Mouse (Mus musculus): Measurements from ENCODE around the gene Hoxb2. TPM values are rescaled to one million over a fixed set of nuclear protein-coding genes. Genes with fewer than 3 reads are reported as not detected.

Hoxb2 gene
- polyA plus RNA-seq (2012; fragmentation: generic; extraction: Trizol), result not detected
- long read RNA-seq, experiment 1, result 0 reads
- long read RNA-seq, experiment 2, result 0 reads

DNA sequence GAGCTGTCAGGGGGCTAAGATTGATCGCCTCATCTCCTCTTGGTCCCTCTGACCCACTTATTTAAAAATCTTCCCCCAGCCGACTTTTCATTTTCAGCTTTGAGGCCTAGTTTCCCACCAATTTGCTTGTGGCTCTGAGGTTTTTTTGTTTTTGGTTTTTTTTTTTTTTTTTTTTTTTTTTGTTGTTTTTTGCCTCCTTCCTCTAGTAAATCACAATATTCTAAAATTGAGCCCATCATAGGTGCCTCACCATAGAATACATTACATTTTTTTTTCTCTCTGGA lies at the start of gene Hoxb2:
TSS of gene Hoxb2 (plus strand) at position 185 of the 284 bp plus-strand sequence.
- Histone ChIP-seq H3K36me3 (ENCODE audit: control insufficient read depth, insufficient read depth) (no peaks in the 10 kb centered on the region), H3K79me3 (ENCODE audit: low read depth) (no peaks in the 10 kb centered on the region), H3K4me3 (ENCODE audit: insufficient read depth, poor library complexity, severe bottlenecking) (no peak within 1 kb of the TSS), H3ac (ENCODE audit: control insufficient read depth, insufficient read length, low read depth) (no peak within 1 kb of the TSS), H3K27me3 (ENCODE audit: control insufficient read depth, insufficient read depth, insufficient read length) (peaks cover 76% of the 10 kb centered on the region), H3K79me2 (ENCODE audit: control insufficient read depth, insufficient read depth) (no peaks in the 10 kb centered on the region)
- TF ChIP-seq MAX (IDR thresholded peaks at IDR 0.05), result no peak
- TF ChIP-seq USF1 (IDR thresholded peaks at IDR 0.05; ENCODE audit: low read depth), result no peak
- TF ChIP-seq MYOG (IDR thresholded peaks at IDR 0.05; ENCODE audit: control insufficient read depth, extremely low read depth, insufficient read length), result no peak
- TF ChIP-seq CTCF (IDR thresholded peaks at IDR 0.05; ENCODE audit: control insufficient read depth, insufficient read depth, insufficient read length), result no peak
- TF ChIP-seq FOSL1 (IDR thresholded peaks at IDR 0.05; ENCODE audit: insufficient read depth, low read length, poor library complexity, severe bottlenecking), result no peak
- TF ChIP-seq MYOD1 (IDR thresholded peaks at IDR 0.05; ENCODE audit: control insufficient read depth, insufficient read length, low read depth), result no peak
- TF ChIP-seq CEBPB (IDR thresholded peaks at IDR 0.05; ENCODE audit: low read depth), result no peak

DNA sequence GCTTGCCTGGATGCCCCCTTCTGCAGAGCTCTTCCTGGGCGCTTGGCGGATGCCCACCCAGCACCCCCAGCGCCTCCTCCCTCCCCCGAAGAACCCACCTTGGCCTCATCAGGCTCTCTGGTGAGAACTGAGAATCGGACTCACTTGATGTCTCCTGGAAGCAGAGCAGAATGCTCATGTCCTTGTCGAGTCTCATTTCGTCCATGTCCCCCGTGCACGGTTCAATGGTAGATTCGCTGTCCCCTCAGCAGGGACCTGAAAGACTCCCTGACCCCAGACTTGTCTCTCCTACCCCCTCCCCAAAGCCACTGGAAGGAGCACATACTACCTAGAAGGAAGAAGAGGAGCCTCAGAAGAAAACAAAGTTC lies 49.3 kb upstream of the Hoxb2 start:
- H3K36me3 ChIP-seq (ENCODE audit: control insufficient read depth, insufficient read depth), result no peaks in the 10 kb centered on the region
- H3K4me3 ChIP-seq (ENCODE audit: insufficient read depth, poor library complexity, severe bottlenecking), result no peak overlapping the region
- no peak for TF ChIP-seq FOSL1 (IDR thresholded peaks at IDR 0.05; ENCODE audit: insufficient read depth, low read length, poor library complexity, severe bottlenecking)
- no peak for TF ChIP-seq MAX (IDR thresholded peaks at IDR 0.05)
- no peak for TF ChIP-seq MYOG (IDR thresholded peaks at IDR 0.05; ENCODE audit: control insufficient read depth, extremely low read depth, insufficient read length)
- no peak for TF ChIP-seq MYOD1 (IDR thresholded peaks at IDR 0.05; ENCODE audit: control insufficient read depth, insufficient read length, low read depth)
- TF ChIP-seq CTCF (IDR thresholded peaks at IDR 0.05; ENCODE audit: control insufficient read depth, insufficient read depth, insufficient read length), result no peak
- no peak for TF ChIP-seq USF1 (IDR thresholded peaks at IDR 0.05; ENCODE audit: low read depth)
- no peak for TF ChIP-seq CEBPB (IDR thresholded peaks at IDR 0.05; ENCODE audit: low read depth)
- peaks cover 91% of the 10 kb centered on the region for H3K27me3 ChIP-seq (ENCODE audit: control insufficient read depth, insufficient read depth, insufficient read length)
- no peaks in the 10 kb centered on the region for H3K79me3 ChIP-seq (ENCODE audit: low read depth)
- no peak overlapping the region for H3ac ChIP-seq (ENCODE audit: control insufficient read depth, insufficient read length, low read depth)
- H3K79me2 ChIP-seq (ENCODE audit: control insufficient read depth, insufficient read depth), result no peaks in the 10 kb centered on the region

DNA sequence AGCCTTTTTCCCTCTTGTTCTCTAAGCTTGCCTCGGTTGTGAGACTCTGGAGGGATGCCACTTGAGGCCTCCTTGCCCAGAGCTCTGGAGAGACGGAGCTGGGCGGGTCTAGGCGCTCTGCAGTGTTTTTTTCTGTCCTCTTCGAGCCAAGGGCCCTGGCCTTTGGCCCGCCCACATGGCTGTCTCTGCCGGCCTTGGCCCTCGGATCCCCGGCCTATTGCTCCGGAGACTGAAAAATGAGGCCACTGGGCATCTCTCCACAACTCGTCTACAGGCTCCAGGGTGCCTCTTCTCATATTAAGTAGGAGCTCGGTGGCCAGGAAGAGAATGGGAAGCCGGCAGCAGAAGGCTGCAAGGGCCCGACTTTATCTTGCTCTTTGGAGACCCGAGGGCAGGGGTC lies 48.5 kb upstream of the Hoxb2 start:
- peaks cover 90% of the 10 kb centered on the region for H3K27me3 ChIP-seq (ENCODE audit: control insufficient read depth, insufficient read depth, insufficient read length)
- H3K36me3 ChIP-seq (ENCODE audit: control insufficient read depth, insufficient read depth), result no peaks in the 10 kb centered on the region
- H3K4me3 ChIP-seq (ENCODE audit: insufficient read depth, poor library complexity, severe bottlenecking), result no peak overlapping the region
- H3ac ChIP-seq (ENCODE audit: control insufficient read depth, insufficient read length, low read depth), result no peak overlapping the region
- TF ChIP-seq CEBPB (IDR thresholded peaks at IDR 0.05; ENCODE audit: low read depth) (no peak), USF1 (IDR thresholded peaks at IDR 0.05; ENCODE audit: low read depth) (no peak), CTCF (IDR thresholded peaks at IDR 0.05; ENCODE audit: control insufficient read depth, insufficient read depth, insufficient read length) (no peak), MAX (IDR thresholded peaks at IDR 0.05) (no peak), MYOD1 (IDR thresholded peaks at IDR 0.05; ENCODE audit: control insufficient read depth, insufficient read length, low read depth) (no peak), FOSL1 (IDR thresholded peaks at IDR 0.05; ENCODE audit: insufficient read depth, low read length, poor library complexity, severe bottlenecking) (no peak), MYOG (IDR thresholded peaks at IDR 0.05; ENCODE audit: control insufficient read depth, extremely low read depth, insufficient read length) (no peak)
- H3K79me3 ChIP-seq (ENCODE audit: low read depth), result no peaks in the 10 kb centered on the region
- no peaks in the 10 kb centered on the region for H3K79me2 ChIP-seq (ENCODE audit: control insufficient read depth, insufficient read depth)

DNA sequence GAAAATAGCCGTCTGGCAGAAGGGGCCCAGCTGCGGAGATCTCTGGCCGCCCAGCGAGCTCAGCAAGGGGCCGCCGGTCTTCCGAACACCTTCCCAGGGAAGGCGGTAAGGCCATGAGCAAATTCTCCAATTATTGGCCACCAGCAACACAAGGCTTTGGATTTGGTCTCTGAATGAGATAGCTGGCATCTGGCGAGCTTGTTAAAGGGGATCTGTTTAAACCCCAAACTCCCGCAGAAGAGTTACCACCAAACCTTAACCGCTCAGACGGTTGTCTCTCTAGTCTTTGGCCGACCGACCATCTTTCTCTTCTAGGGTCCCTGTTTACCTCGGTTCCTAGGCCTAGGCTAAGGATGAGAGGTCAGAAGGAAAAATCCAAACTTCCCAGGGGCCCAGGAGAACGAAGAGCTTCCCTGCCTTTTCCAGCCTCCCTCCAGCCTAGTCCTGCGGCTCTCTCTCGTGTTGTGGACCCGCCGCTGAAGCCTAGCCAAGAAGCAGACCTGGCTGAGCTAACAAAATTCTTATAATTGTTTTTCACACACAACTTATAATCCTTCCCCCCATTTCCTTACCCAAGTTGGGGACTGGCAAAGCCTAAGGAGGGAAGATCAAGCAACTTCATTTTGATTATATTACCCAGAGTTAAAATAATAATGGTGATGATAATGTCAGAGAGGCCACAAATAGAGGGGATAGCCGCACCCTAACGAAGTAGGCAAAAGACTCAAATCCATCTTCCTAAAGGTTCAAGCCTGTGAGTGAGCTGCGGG lies 47.8 kb upstream of the Hoxb2 start:
- no peaks in the 10 kb centered on the region for H3K36me3 ChIP-seq (ENCODE audit: control insufficient read depth, insufficient read depth)
- no peak overlapping the region for H3ac ChIP-seq (ENCODE audit: control insufficient read depth, insufficient read length, low read depth)
- H3K4me3 ChIP-seq (ENCODE audit: insufficient read depth, poor library complexity, severe bottlenecking), result no peak overlapping the region
- peaks cover 89% of the 10 kb centered on the region for H3K27me3 ChIP-seq (ENCODE audit: control insufficient read depth, insufficient read depth, insufficient read length)
- H3K79me3 ChIP-seq (ENCODE audit: low read depth), result no peaks in the 10 kb centered on the region
- H3K79me2 ChIP-seq (ENCODE audit: control insufficient read depth, insufficient read depth), result no peaks in the 10 kb centered on the region
- no peak for TF ChIP-seq MYOD1 (IDR thresholded peaks at IDR 0.05; ENCODE audit: control insufficient read depth, insufficient read length, low read depth)
- no peak for TF ChIP-seq CTCF (IDR thresholded peaks at IDR 0.05; ENCODE audit: control insufficient read depth, insufficient read depth, insufficient read length)
- no peak for TF ChIP-seq MAX (IDR thresholded peaks at IDR 0.05)
- TF ChIP-seq CEBPB (IDR thresholded peaks at IDR 0.05; ENCODE audit: low read depth), result no peak
- no peak for TF ChIP-seq MYOG (IDR thresholded peaks at IDR 0.05; ENCODE audit: control insufficient read depth, extremely low read depth, insufficient read length)

DNA sequence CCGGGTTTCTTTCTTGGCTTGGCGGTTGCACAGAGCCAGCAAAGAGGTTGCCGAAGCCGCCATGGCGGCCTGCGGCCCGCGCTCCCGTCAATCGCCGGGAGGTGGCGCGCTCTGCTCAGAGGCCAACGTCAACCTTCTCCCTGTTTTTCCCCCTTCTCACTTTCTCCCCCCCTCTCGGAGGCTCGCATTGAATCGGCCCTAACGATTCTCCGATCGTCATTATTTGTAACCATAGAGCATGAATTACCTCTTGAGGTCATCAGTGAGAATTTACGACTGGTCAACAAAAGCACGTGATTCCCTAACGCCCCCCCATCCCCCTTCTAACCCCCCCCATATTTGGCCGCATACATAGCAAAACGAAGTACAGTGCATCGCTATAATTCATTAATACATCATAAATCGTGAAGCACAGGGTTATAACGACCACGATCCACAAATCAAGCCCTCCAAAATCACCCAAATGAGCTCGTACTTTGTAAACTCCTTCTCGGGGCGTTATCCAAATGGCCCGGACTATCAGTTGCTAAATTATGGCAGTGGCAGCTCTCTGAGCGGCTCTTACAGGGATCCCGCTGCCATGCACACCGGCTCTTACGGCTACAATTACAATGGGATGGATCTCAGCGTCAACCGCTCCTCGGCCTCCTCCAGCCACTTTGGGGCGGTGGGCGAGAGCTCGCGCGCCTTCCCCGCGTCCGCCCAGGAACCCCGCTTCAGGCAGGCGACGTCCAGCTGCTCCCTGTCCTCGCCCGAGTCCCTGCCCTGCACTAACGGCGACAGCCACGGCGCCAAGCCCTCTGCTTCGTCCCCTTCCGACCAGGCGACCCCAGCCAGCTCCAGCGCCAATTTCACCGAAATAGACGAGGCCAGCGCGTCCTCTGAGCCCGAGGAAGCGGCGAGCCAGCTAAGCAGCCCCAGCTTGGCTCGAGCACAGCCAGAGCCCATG lies 46.9 kb upstream of the Hoxb2 start, which contains the start of gene Hoxb5:
TSS of gene Hoxb5 (plus strand) at position 186 of the 949 bp plus-strand sequence.
- Histone ChIP-seq H3ac (ENCODE audit: control insufficient read depth, insufficient read length, low read depth) (no peak within 1 kb of the TSS), H3K79me3 (ENCODE audit: low read depth) (no peaks in the 10 kb centered on the region), H3K27me3 (ENCODE audit: control insufficient read depth, insufficient read depth, insufficient read length) (peaks cover 85% of the 10 kb centered on the region), H3K4me3 (ENCODE audit: insufficient read depth, poor library complexity, severe bottlenecking) (no peak within 1 kb of the TSS), H3K36me3 (ENCODE audit: control insufficient read depth, insufficient read depth) (no peaks in the 10 kb centered on the region), H3K79me2 (ENCODE audit: control insufficient read depth, insufficient read depth) (no peaks in the 10 kb centered on the region)
- TF ChIP-seq CTCF (IDR thresholded peaks at IDR 0.05; ENCODE audit: control insufficient read depth, insufficient read depth, insufficient read length) (peak; percentile 94), USF1 (IDR thresholded peaks at IDR 0.05; ENCODE audit: low read depth) (no peak)

Measured in C2C12 (cell line).